8 mouse cellular contexts compared by ENCODE assay signal in the genomic region with DNA sequence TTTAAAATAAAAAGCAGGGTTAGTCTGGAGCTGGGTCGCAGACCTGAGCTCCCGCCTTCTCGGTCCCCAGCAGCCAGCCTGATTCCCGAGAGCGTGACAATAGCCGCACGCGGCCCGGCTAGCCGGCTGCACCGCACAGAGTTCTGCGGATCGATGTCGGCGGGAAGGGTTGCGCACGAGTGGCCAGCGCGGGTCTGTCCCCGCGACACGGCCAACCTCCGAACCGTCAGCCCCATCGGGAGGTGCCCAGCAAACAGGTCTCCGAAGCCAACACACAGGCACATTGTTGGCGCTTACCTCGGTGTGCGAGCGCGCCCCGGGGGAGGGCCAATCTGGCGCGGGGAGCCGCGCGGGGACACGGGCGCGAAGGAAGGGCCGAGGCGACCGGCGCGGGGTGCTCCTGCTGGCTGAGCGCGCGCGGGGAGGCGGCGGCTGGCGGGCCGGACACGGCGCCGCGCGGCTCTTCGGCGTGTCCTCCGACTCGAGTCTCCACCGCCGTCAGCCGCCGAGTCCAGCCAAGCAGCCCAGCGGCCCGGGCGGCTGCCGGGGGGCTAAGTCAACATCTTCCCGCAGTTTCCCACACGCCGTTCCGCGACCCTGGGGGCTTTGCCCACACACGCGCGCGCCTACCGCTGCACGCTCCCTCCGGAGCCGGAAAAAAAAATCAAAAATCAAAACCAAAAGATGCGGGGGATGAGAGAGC. TPM values are rescaled to one million over a fixed set of nuclear protein-coding genes. Genes with fewer than 3 reads are reported as not detected.
DNase-seq lines count a peak whose midpoint lies in the region; ATAC-seq and TF ChIP-seq lines count a peak whose summit lies in the region.

No protein-coding gene starts in this region.

- peaks cover 62% of the 10 kb centered on the region for H3K27me3 ChIP-seq in megakaryocyte, embryonic 14.5 days (replicated peaks)
- no peaks in the 10 kb centered on the region for H3K27me3 ChIP-seq in forebrain, embryonic 16.5 days (replicated peaks; ENCODE audit: control insufficient read depth, insufficient read depth, low read length)
- no peaks in the 10 kb centered on the region for H3K27me3 ChIP-seq in intestine, embryonic 14.5 days (replicated peaks; ENCODE audit: control insufficient read depth, insufficient read depth, low read length)
- H3K27me3 ChIP-seq in liver, postnatal 0 days (ENCODE audit: insufficient read depth, low read length) = peaks cover 16% of the 10 kb centered on the region
- H3K27me3 ChIP-seq in neural tube, embryonic 15.5 days (replicated peaks) = no peaks in the 10 kb centered on the region

- under 1% methylated on average over 77 of the region's 84 CpGs for WGBS in forebrain, embryonic 16.5 days
- WGBS in intestine, embryonic 14.5 days = under 1% methylated on average over 80 of the region's 84 CpGs
- 2% methylated on average over 57 of the region's 84 CpGs for WGBS in liver, postnatal 0 days (ENCODE audit: insufficient replicate concordance)
- WGBS in neural tube, embryonic 15.5 days = under 1% methylated on average over 83 of the region's 84 CpGs

- ATAC-seq in megakaryocyte, adult 5-6 weeks (ENCODE audit: poor library complexity, severe bottlenecking) = no peak
- ATAC-seq in forebrain, embryonic 16.5 days = no peak
- peak; percentile 2; the same call in 1 of the 2 replicates for ATAC-seq in intestine, embryonic 14.5 days (replicated peaks; ENCODE audit: low FRiP score, low TSS enrichment, low read depth)
- no peak for ATAC-seq in liver, postnatal 0 days
- ATAC-seq in neural tube, embryonic 15.5 days (ENCODE audit: low FRiP score) = 0 out of 2 replicates have a peak, but pooled peaks have one; percentile 7
- no peak for ATAC-seq in granulocyte monocyte progenitor cell, adult 5-6 weeks (replicated peaks; ENCODE audit: poor library complexity, severe bottlenecking)

- H3K4me3 ChIP-seq in megakaryocyte, embryonic 14.5 days (replicated peaks) = peak overlapping the region; percentile 96
- peak overlapping the region; percentile 93 for H3K4me3 ChIP-seq in forebrain, embryonic 16.5 days (replicated peaks; ENCODE audit: low read length)
- peak overlapping the region; percentile 79 for H3K4me3 ChIP-seq in intestine, embryonic 14.5 days (ENCODE audit: low read depth, low read length)
- H3K4me3 ChIP-seq in liver, postnatal 0 days (ENCODE audit: low read depth, low read length) = peak overlapping the region; percentile 76
- H3K4me3 ChIP-seq in neural tube, embryonic 15.5 days (replicated peaks) = peak overlapping the region; percentile 94

- H3K9me3 ChIP-seq in megakaryocyte, embryonic 14.5 days = no peaks in the 10 kb centered on the region
- no peaks in the 10 kb centered on the region for H3K9me3 ChIP-seq in forebrain, embryonic 16.5 days (ENCODE audit: control insufficient read depth, low read length)
- no peaks in the 10 kb centered on the region for H3K9me3 ChIP-seq in intestine, embryonic 14.5 days (ENCODE audit: control insufficient read depth, low read length)
- H3K9me3 ChIP-seq in liver, postnatal 0 days (ENCODE audit: low read length) = no peaks in the 10 kb centered on the region
- no peaks in the 10 kb centered on the region for H3K9me3 ChIP-seq in neural tube, embryonic 15.5 days (replicated peaks)

- peak overlapping the region; percentile 99 for H3K27ac ChIP-seq in forebrain, embryonic 16.5 days (ENCODE audit: low read length)
- peak overlapping the region; percentile 99 for H3K27ac ChIP-seq in intestine, embryonic 14.5 days (ENCODE audit: low read depth)
- H3K27ac ChIP-seq in liver, postnatal 0 days (ENCODE audit: low read depth) = peak overlapping the region; percentile 89
- peak overlapping the region; percentile 99 for H3K27ac ChIP-seq in neural tube, embryonic 15.5 days (replicated peaks)

- DNase-seq in adrenal gland, postnatal 25 days = peak; percentile 62
- DNase-seq in intestine, embryonic 14.5 days (ENCODE audit: low spot score) = peak; percentile 85
- peak; percentile 51 for DNase-seq in liver, postnatal 0 days

- no peaks in the 10 kb centered on the region for H3K36me3 ChIP-seq in megakaryocyte, embryonic 14.5 days (replicated peaks; ENCODE audit: low read length)
- H3K36me3 ChIP-seq in forebrain, embryonic 16.5 days (ENCODE audit: control insufficient read depth, insufficient read depth) = no peaks in the 10 kb centered on the region
- no peaks in the 10 kb centered on the region for H3K36me3 ChIP-seq in intestine, embryonic 14.5 days (ENCODE audit: control insufficient read depth, insufficient read depth, low read length)
- H3K36me3 ChIP-seq in liver, postnatal 0 days (replicated peaks; ENCODE audit: insufficient read depth, low read length) = no peaks in the 10 kb centered on the region
- no peaks in the 10 kb centered on the region for H3K36me3 ChIP-seq in neural tube, embryonic 15.5 days

- H3K9ac ChIP-seq in forebrain, embryonic 16.5 days (replicated peaks; ENCODE audit: low read depth, low read length) = peak overlapping the region; percentile 97
- peak overlapping the region; percentile 97 for H3K9ac ChIP-seq in intestine, embryonic 14.5 days (ENCODE audit: low read length)
- peak overlapping the region; percentile 69 for H3K9ac ChIP-seq in liver, postnatal 0 days (replicated peaks)
- peak overlapping the region; percentile 99 for H3K9ac ChIP-seq in neural tube, embryonic 15.5 days (replicated peaks)

- TF ChIP-seq CTCF in liver, postnatal 0 days (IDR thresholded peaks at IDR 0.05; ENCODE audit: low read depth) = no peak

- H3K4me1 ChIP-seq in megakaryocyte, embryonic 14.5 days = peaks cover 49% of the 10 kb centered on the region
- H3K4me1 ChIP-seq in forebrain, embryonic 16.5 days (replicated peaks; ENCODE audit: control insufficient read depth, insufficient read depth, low read length) = peaks cover 34% of the 10 kb centered on the region
- peaks cover 26% of the 10 kb centered on the region for H3K4me1 ChIP-seq in intestine, embryonic 14.5 days (replicated peaks; ENCODE audit: control insufficient read depth, insufficient read depth, low read length)
- peaks cover 8% of the 10 kb centered on the region for H3K4me1 ChIP-seq in liver, postnatal 0 days (ENCODE audit: insufficient read depth)
- H3K4me1 ChIP-seq in neural tube, embryonic 15.5 days = peaks cover 29% of the 10 kb centered on the region

- no peak for TF ChIP-seq EP300 in liver, postnatal 0 days (IDR thresholded peaks at IDR 0.05; ENCODE audit: low read depth)

- H3K4me2 ChIP-seq in forebrain, embryonic 16.5 days (ENCODE audit: low read length) = peak overlapping the region; percentile 89
- peak overlapping the region; percentile 76 for H3K4me2 ChIP-seq in intestine, embryonic 14.5 days (ENCODE audit: low read length)
- peak overlapping the region; percentile 83 for H3K4me2 ChIP-seq in liver, postnatal 0 days (ENCODE audit: low read depth, low read length)
- H3K4me2 ChIP-seq in neural tube, embryonic 15.5 days = peak overlapping the region; percentile 70

RNA-seq across cellular contexts. Expression of gene Adgrl2, which starts 1.9 kb away (rescaled TPM):
- polyA plus RNA-seq in megakaryocyte, embryonic 14.5 days (2012; ENCODE audit: insufficient read depth, low replicate concordance) = 5.4 and 12.3 TPM in 2 replicates
- 1.7 and 4.0 TPM in 2 replicates for total RNA-seq in megakaryocyte, adult 5-6 weeks (2015)
- 1.9 and 2.2 TPM in 2 replicates for total RNA-seq in megakaryocyte, adult 5-6 weeks (2017)
- 82.1 and 91.9 TPM in 2 replicates for total RNA-seq in adrenal gland, postnatal 25 days (2021)
- polyA plus RNA-seq in forebrain, embryonic 16.5 days (2015; fragmentation: Nextera tagmentation; extraction: Ambion mirVana) = 132 and 139 TPM in 2 replicates
- 63.6 and 64.6 TPM in 2 replicates for polyA plus RNA-seq in intestine, embryonic 14.5 days (2014; fragmentation: Nextera tagmentation; extraction: Ambion mirVana)
- polyA plus RNA-seq in liver, postnatal 0 days (2015; fragmentation: Nextera tagmentation; extraction: Ambion mirVana) = 8.2 and 9.1 TPM in 2 replicates
- polyA plus RNA-seq in neural tube, embryonic 15.5 days (2015; fragmentation: Nextera tagmentation; extraction: Ambion mirVana) = 136 and 171 TPM in 2 replicates
- 5.7 and 10.0 TPM in 2 replicates for total RNA-seq in granulocyte monocyte progenitor cell, adult 5-6 weeks (2014; fragmentation: Nextera tagmentation)
- total RNA-seq in granulocyte monocyte progenitor cell, adult 5-6 weeks (2017) = 4.2 and 4.6 TPM in 2 replicates

Comparison
In these comparisons a context has a peak if more than half of its experiments do, and no peak if none do; other contexts are left out.
1. ATAC-seq: peak in intestine, embryonic 14.5 days (single experiment) and neural tube, embryonic 15.5 days (single experiment); none in megakaryocyte, adult 5-6 weeks (single experiment), forebrain, embryonic 16.5 days (single experiment), liver, postnatal 0 days (single experiment) and granulocyte monocyte progenitor cell, adult 5-6 weeks (single experiment).
2. Peak in every context shown above with its lines, with median percentiles within 50 percentile points of each other: H3K4me3 ChIP-seq, DNase-seq, H3K27ac ChIP-seq, H3K4me2 ChIP-seq and H3K9ac ChIP-seq.